Mouse (Mus musculus): ENCODE measurements around the gene Wdr13.

GRCm38 (mm10) chrX:8175504-8176385 lies 43.1 kb upstream of the Wdr13 start, which contains the start of gene Tbc1d25:
- peak; percentile 54 for TF ChIP-seq CTCF (IDR thresholded peaks at IDR 0.05; ENCODE audit: low read depth)
- no peak for TF ChIP-seq EP300 (optimal IDR thresholded peaks at IDR 0.05)
